Mouse (Mus musculus): ENCODE results near the gene Zfp738.

GRCm38 (mm10) chr13:67652496-67652895 is 34.4 kb downstream of the Zfp738 start:
- TF ChIP-seq MYC (IDR thresholded peaks at IDR 0.05; ENCODE audit: low read depth, low read length), result no peak
- no peak for TF ChIP-seq CTCF (conservative IDR thresholded peaks at IDR 0.05 in 1 of 2, IDR thresholded peaks at IDR 0.05 in 1 of 2; ENCODE audit: low read depth in 2 of 2, low read length in 2 of 2)
- TF ChIP-seq BHLHE40 (IDR thresholded peaks at IDR 0.05; ENCODE audit: low read depth, low read length), result no peak
- TF ChIP-seq POLR2A (IDR thresholded peaks at IDR 0.05; ENCODE audit: low read depth, low read length), result no peak
- TF ChIP-seq GABPA (IDR thresholded peaks at IDR 0.05; ENCODE audit: insufficient replicate concordance, low read depth, low read length), result no peak
- TF ChIP-seq TBP (conservative IDR thresholded peaks at IDR 0.05; ENCODE audit: low read depth, low read length), result no peak
- TF ChIP-seq EP300 (IDR thresholded peaks at IDR 0.05; ENCODE audit: low read length), result no peak
- no peak for TF ChIP-seq SMC3 (IDR thresholded peaks at IDR 0.05; ENCODE audit: low read depth, low read length)
